Mouse (Mus musculus) lung, embryonic 14.5 days (tissue): Measurements from ENCODE around the gene Pomp. TPM values are rescaled to one million over a fixed set of nuclear protein-coding genes. Genes with fewer than 3 reads are reported as not detected.
"Not testable (repeated sequence)": the region's sequence is repeated elsewhere in the genome, so short reads cannot be mapped to it uniquely, and the experiment has no call there.

ENCODE experiments used
- ATAC-seq: fragments of 200-750 bp; cut with Nextera tagmentation; 2 replicates; pipeline ENCODE4 v1.8.0; 2017; ENCODE audit warnings: mild to moderate bottlenecking, moderate TSS enrichment, moderate library complexity; ENCODE audit not compliant: insufficient read depth
- DNase-seq: peaks from one replicate; pipeline ENCODE4 v3.0.0-alpha.2; 2015
- H3K27ac ChIP-seq: fragments of 300-500 bp; sonication (generic); 2 replicates; pipeline ENCODE4 v1.5.1; 2014; ENCODE audit warnings: low read depth, mild to moderate bottlenecking, moderate library complexity
- H3K27me3 ChIP-seq: fragments of 300-500 bp; sonication (generic); 2 replicates; pipeline ENCODE4 v1.6.1; 2014; ENCODE audit warnings: low read length, control low read depth; ENCODE audit not compliant: insufficient read depth
- H3K36me3 ChIP-seq: fragments of 300-500 bp; sonication (generic); 2 replicates; pipeline ENCODE4 v1.6.1; 2014; ENCODE audit warnings: control low read depth; ENCODE audit not compliant: insufficient read depth
- H3K4me1 ChIP-seq: fragments of 300-500 bp; sonication (generic); 2 replicates; pipeline ENCODE4 v1.6.1; 2014; ENCODE audit warnings: antibody characterized with exemption, control low read depth; ENCODE audit not compliant: insufficient read depth
- H3K4me2 ChIP-seq: fragments of 300-500 bp; sonication (generic); 2 replicates; pipeline ENCODE4 v1.6.1; 2014; ENCODE audit warnings: mild to moderate bottlenecking
- H3K4me3 ChIP-seq: fragments of 300-500 bp; sonication (generic); 2 replicates; pipeline ENCODE4 v1.5.1; 2014; ENCODE audit warnings: low read depth, low read length
- H3K9ac ChIP-seq: fragments of 300-500 bp; sonication (generic); 2 replicates; pipeline ENCODE4 v1.6.1; 2014
- H3K9me3 ChIP-seq: fragments of 300-500 bp; sonication (generic); 2 replicates; pipeline ENCODE4 v1.6.1; 2016; ENCODE audit warnings: low read depth, low read length, control low read depth
- CTCF ChIP-seq: IDR thresholded peaks from 2 replicates; pipeline ENCODE4 v1.5.1; 2016; ENCODE audit warnings: antibody characterized with exemption, low read depth
- WGBS: fragments of 180-500 bp; shearing (Covaris S2); extraction: QIAGEN DNeasy Blood & Tissue Kit; methylation state at CpG from one replicate; pipeline ENCODE4 v1.1.7; 2014; 5-methylcytosine and 5-hydroxymethylcytosine counted together
- polyA plus RNA-seq: library from polyadenylated mRNA; unstranded; fragments of >200 nt; fragmentation: Nextera tagmentation; extraction: Ambion mirVana; gene quantifications from 2 replicates; pipeline ENCODE4 v1.2.1, GENCODE M21; 2014

Pomp gene
- polyA plus RNA-seq, 1 experiment from 2014 or later, result 506 TPM

DNA sequence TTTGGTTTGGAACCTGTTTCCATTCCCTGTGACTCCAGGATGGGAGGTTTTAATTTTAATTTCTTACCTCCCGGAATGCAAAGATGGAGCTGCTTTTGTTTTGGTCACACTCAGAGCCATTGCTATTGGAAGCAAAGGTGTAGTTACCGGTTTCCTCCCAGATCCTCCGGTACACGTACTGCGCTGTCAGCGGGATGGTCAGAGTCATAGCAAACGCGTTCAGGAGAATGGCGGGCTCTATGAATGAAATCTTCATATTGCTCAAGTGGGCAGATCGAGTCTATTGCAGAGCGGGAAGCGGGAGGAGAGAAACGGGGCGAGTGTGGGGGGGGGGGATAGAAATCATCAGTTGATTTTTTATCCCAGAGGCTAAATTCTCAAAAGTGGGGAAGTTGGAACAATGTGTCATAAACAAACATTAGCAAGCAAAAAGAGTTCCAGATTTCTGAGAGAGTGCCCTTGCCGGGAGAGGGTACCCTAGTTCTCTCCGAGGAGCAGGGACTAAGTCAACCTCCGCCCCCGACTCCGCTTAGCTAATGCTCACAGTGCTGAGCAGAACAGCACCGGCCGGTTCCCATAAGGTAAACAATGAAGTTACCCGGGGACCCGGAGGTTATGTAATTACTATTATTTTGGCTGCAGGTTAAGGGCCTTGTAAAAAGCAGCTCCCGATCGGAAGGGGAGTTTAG is 33.6 kb downstream of the Pomp start:
- peak overlapping the region; percentile 64 for H3K9ac ChIP-seq
- peak overlapping the region; percentile 62 for H3K4me3 ChIP-seq
- H3K9me3 ChIP-seq, result no peaks in the 10 kb centered on the region
- ATAC-seq (peak; percentile 44), DNase-seq (peak; percentile 60)
- H3K27me3 ChIP-seq, result no peaks in the 10 kb centered on the region
- no peaks in the 10 kb centered on the region for H3K36me3 ChIP-seq
- no peak overlapping the region for H3K27ac ChIP-seq
- peak overlapping the region; percentile 87 for H3K4me2 ChIP-seq
- peaks cover 2% of the 10 kb centered on the region; the same call in 1 of the 2 replicates for H3K4me1 ChIP-seq
- WGBS, result 2% methylated on average over 25 of the region's 25 CpGs
- no peak for TF ChIP-seq CTCF

- Histone ChIP-seq H3K9ac (peak within 1 kb of the TSS; percentile 64), H3K9me3 (no peaks in the 10 kb centered on the region), H3K27me3 (no peaks in the 10 kb centered on the region), H3K27ac (no peak within 1 kb of the TSS), H3K36me3 (no peaks in the 10 kb centered on the region), H3K4me2 (peak within 1 kb of the TSS; percentile 87), H3K4me3 (peak within 1 kb of the TSS; percentile 62), H3K4me1 (peaks cover 2% of the 10 kb centered on the region; the same call in 1 of the 2 replicates)
- ATAC-seq (peak; percentile 99), DNase-seq (peak; percentile 95)
- TF ChIP-seq CTCF, result peak; percentile 55
- under 1% methylated on average over 47 of the region's 47 CpGs for WGBS
Observed at GRCm38 (mm10) chr5:147894455-147895076, 34.3 kb downstream of the Pomp start, which contains the start of gene Slc46a3. Gene Slc46a3 (minus strand): TSS chr5:147894815.

DNA sequence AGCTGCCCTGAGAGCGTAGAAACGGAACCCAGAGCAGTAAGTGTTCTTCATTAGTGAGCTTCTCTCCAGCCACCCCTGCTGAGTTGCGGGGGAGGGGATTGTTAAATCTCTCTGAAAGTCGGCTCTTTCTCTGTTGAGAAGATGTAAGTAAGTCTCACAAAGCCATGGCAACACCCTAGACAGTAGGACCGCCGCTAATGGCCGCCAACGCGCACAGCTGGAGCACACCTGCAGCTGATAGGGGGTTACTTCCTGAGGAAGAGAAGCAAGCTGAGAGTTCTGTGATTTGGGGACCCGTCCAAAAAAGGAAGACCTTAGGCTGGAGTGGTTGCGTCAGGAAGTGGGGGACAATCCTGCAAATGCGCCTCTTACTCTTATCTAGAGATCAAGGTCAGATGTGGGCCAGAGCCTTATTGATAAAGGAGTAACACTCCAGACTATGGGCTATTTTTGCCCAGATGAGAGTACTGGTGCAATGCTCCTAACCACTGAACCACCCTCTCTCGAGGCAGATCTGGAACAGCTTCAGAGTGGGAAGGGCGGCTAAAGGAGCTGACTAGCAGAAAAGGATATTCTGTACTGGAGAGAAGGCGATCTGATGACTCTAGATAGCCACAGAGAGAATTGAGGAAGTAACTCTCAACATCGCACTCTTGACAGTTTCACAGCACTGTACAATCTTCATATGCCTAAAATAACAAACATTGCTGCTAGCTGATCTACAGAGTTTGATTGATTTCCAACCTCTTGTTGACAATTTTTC is 35.4 kb downstream of the Pomp start:
- no peak for TF ChIP-seq CTCF
- WGBS, result 20% methylated on average over 16 of the region's 16 CpGs
- Histone ChIP-seq H3K9me3 (no peaks in the 10 kb centered on the region), H3K27me3 (no peaks in the 10 kb centered on the region), H3K9ac (no peak overlapping the region), H3K4me3 (peak overlapping the region; percentile 62), H3K27ac (no peak overlapping the region), H3K4me2 (peak overlapping the region; percentile 87), H3K36me3 (no peaks in the 10 kb centered on the region), H3K4me1 (peaks cover 2% of the 10 kb centered on the region; the same call in 1 of the 2 replicates)
- no peak for DNase-seq
- no peak for ATAC-seq

- DNase-seq, result not testable (repeated sequence)
- 63% methylated on average over 4 of the region's 4 CpGs for WGBS
Observed at GRCm38 (mm10) chr5:147896501-147896900, 36.2 kb downstream of the Pomp start.

GRCm38 (mm10) chr5:147898254-147898653 is 38.0 kb downstream of the Pomp start:
- H3K27me3 ChIP-seq, result no peaks in the 10 kb centered on the region
- no peak overlapping the region for H3K4me2 ChIP-seq
- no peak overlapping the region for H3K9ac ChIP-seq
- no peaks in the 10 kb centered on the region for H3K9me3 ChIP-seq
- no peaks in the 10 kb centered on the region for H3K36me3 ChIP-seq
- ATAC-seq, result no peak
- DNase-seq, result no peak
- no peak overlapping the region for H3K27ac ChIP-seq
- TF ChIP-seq CTCF, result no peak
- H3K4me3 ChIP-seq, result no peak overlapping the region
- peaks cover 2% of the 10 kb centered on the region; the same call in 1 of the 2 replicates for H3K4me1 ChIP-seq
- 55% methylated on average over 2 of the region's 2 CpGs for WGBS

More at GRCm38 (mm10) chr5:147896501-147896900, 36.2 kb downstream of the Pomp start:
- not testable (repeated sequence) for H3K9ac ChIP-seq, H3K4me2 ChIP-seq, H3K9me3 ChIP-seq, H3K36me3 ChIP-seq, H3K4me3 ChIP-seq, H3K27ac ChIP-seq, H3K27me3 ChIP-seq, H3K4me1 ChIP-seq, ATAC-seq

GRCm38 (mm10) chr5:147898968-147899549 is 38.8 kb downstream of the Pomp start:
- WGBS, result 62% methylated on average over 4 of the region's 4 CpGs
- no peaks in the 10 kb centered on the region for H3K27me3 ChIP-seq
- no peak overlapping the region for H3K9ac ChIP-seq
- ATAC-seq, result no peak
- no peak overlapping the region for H3K4me3 ChIP-seq
- no peak overlapping the region for H3K27ac ChIP-seq
- H3K9me3 ChIP-seq, result no peaks in the 10 kb centered on the region
- H3K36me3 ChIP-seq, result no peaks in the 10 kb centered on the region
- peaks cover 2% of the 10 kb centered on the region; the same call in 1 of the 2 replicates for H3K4me1 ChIP-seq
- no peak for DNase-seq
- H3K4me2 ChIP-seq, result no peak overlapping the region
- no peak for TF ChIP-seq CTCF
